Mouse (Mus musculus): Measurements from ENCODE around the gene Hrk. TPM values are rescaled to one million over a fixed set of nuclear protein-coding genes. Genes with fewer than 3 reads are reported as not detected.

Gene Hrk
- under 1 TPM in 1 of 2 experiments, not detected in 1; 0.37 TPM for polyA plus RNA-seq (2017; shearing (Covaris generic))

GRCm38 (mm10) chr5:118164581-118164980 is at the start of gene Hrk:
Gene Hrk, plus strand, starts transcription at chr5:118164648.

GRCm38 (mm10) chr5:118154839-118155564 is 9.4 kb upstream of the Hrk start, which contains the start of gene Fbxw8:
Gene Fbxw8, minus strand, starts transcription at chr5:118155464.

Other genes starting within 250 kb of the Hrk start
- 10 to 100 TPM; 21.7 to 29.4 TPM for gene Fbxo21, start 187.9 kb upstream of the Hrk start, polyA plus RNA-seq (2017; shearing (Covaris generic))
- gene Tesc, start 136.9 kb upstream of the Hrk start, polyA plus RNA-seq (2017; shearing (Covaris generic)), result 100 to 1,000 TPM in 1 of 2 experiments, 10 to 100 TPM in 1; 78.4 to 100 TPM
- 10 to 100 TPM; 11.9 to 25.6 TPM for gene Fbxw8, start 9.2 kb upstream of the Hrk start, polyA plus RNA-seq (2017; shearing (Covaris generic))
- gene Rnft2, start 80.5 kb downstream of the Hrk start, polyA plus RNA-seq (2017; shearing (Covaris generic)), result under 1 TPM; 0.07 to 0.20 TPM
- 1 to 10 TPM; 5.0 to 5.7 TPM for gene 2410131K14Rik, start 80.6 kb downstream of the Hrk start, polyA plus RNA-seq (2017; shearing (Covaris generic))

Measured in activated CD4-positive, CD25-positive, alpha-beta regulatory T cell (primary cell).